ENCODE assay signal across 22 mouse cellular contexts in genomic region chr12:83055690-83056089, GRCm38 (mm10).
A peak's percentile ranks its signal among the peaks of the same experiment; 100 is the strongest.
DNase-seq lines count a peak whose midpoint lies in the region; ATAC-seq and TF ChIP-seq lines count a peak whose summit lies in the region.
"Had no signal": no experiment of that assay in that cellular context is flagged by ENCODE, and none has a peak within 500 bp of the region (broad histone marks: within the 10 kb centered on the region; RNA-seq: fewer than 3 reads in every experiment).

No protein-coding gene starts in this region.

- H3K9ac ChIP-seq in heart, adult 2 months (ENCODE audit: low read depth, low read length), result no peak overlapping the region
- H3K9ac ChIP-seq in liver, adult 2 months (ENCODE audit: low read depth, low read length), result no peak overlapping the region
- no peak overlapping the region for H3K9ac ChIP-seq in liver, embryonic 11.5 days (ENCODE audit: low read depth, low read length)
- H3K9ac ChIP-seq in liver, embryonic 16.5 days (ENCODE audit: low read depth, low read length), result no peak overlapping the region
- H3K9ac ChIP-seq in liver, postnatal 0 days (replicated peaks), result no peak overlapping the region
- H3K9ac ChIP-seq: embryonic facial prominence, embryonic 12.5 days; forebrain, embryonic 13.5 days; forebrain, embryonic 15.5 days had no signal

- no peaks in the 10 kb centered on the region for H3K79me2 ChIP-seq in heart, adult 2 months (replicated peaks; ENCODE audit: control insufficient read depth, insufficient read depth, low read length)
- H3K79me2 ChIP-seq in liver, adult 2 months (ENCODE audit: control insufficient read depth, insufficient read depth, low read length), result no peaks in the 10 kb centered on the region

- DNase-seq in heart, adult 2 months, result no peak
- no peak for DNase-seq in heart, postnatal 4 days
- DNase-seq in liver, adult 2 months (ENCODE audit: extremely low read depth, low read depth, low spot score), result peak; percentile 98
- no peak for DNase-seq in liver, embryonic 11.5 days (ENCODE audit: low spot score)
- DNase-seq in liver, result no peak
- no peak for DNase-seq in liver, postnatal 0 days
- DNase-seq in embryo, embryonic 9.5 days (ENCODE audit: extremely low spot score), result no peak
- DNase-seq: adrenal gland, adult 2 months; adrenal gland, postnatal 10 days; adrenal gland, postnatal 25 days; cerebellum, adult 11 months; cerebellum, adult 18-20 months; cerebellum, adult 8-10 months; cerebellum, adult 9-11 months; cerebellum, postnatal 14 days; cerebellum, postnatal 36 days; embryo, embryonic 11 days had no signal

- no peaks in the 10 kb centered on the region for H3K27me3 ChIP-seq in heart, adult 2 months (ENCODE audit: control insufficient read depth, insufficient read depth, low read length)
- no peaks in the 10 kb centered on the region for H3K27me3 ChIP-seq in liver, adult 2 months (ENCODE audit: control insufficient read depth, insufficient read depth, low read length)
- no peaks in the 10 kb centered on the region for H3K27me3 ChIP-seq in liver, embryonic 11.5 days (replicated peaks; ENCODE audit: control insufficient read depth, insufficient read depth, low read length)
- H3K27me3 ChIP-seq in liver, embryonic 16.5 days (ENCODE audit: control insufficient read depth, insufficient read depth, low read depth, low read length), result no peaks in the 10 kb centered on the region
- H3K27me3 ChIP-seq in liver, postnatal 0 days (ENCODE audit: insufficient read depth, low read length), result no peaks in the 10 kb centered on the region
- H3K27me3 ChIP-seq: embryonic facial prominence, embryonic 12.5 days; forebrain, embryonic 13.5 days; forebrain, embryonic 15.5 days had no signal

- TF ChIP-seq POLR2A in heart, adult 2 months (IDR thresholded peaks at IDR 0.05; ENCODE audit: insufficient read depth, low read depth, low read length), result no peak
- TF ChIP-seq POLR2A in liver, adult 2 months (IDR thresholded peaks at IDR 0.05; ENCODE audit: extremely low read depth, insufficient read depth, low read length), result no peak

- intact Hi-C loops in heart, adult 2 months (cut with DNase I), result no loop called here

- no peak overlapping the region for H3K4me2 ChIP-seq in liver, embryonic 11.5 days
- H3K4me2 ChIP-seq in liver, embryonic 16.5 days (ENCODE audit: low read depth, low read length), result no peak overlapping the region
- no peak overlapping the region for H3K4me2 ChIP-seq in liver, postnatal 0 days (ENCODE audit: low read depth, low read length)
- H3K4me2 ChIP-seq: embryonic facial prominence, embryonic 12.5 days; forebrain, embryonic 13.5 days; forebrain, embryonic 15.5 days had no signal

- WGBS in heart, adult 2 months, result 87% methylated on average over 5 of the region's 5 CpGs
- 30% methylated on average over 5 of the region's 5 CpGs for WGBS in liver, adult 2 months
- WGBS in liver, embryonic 11.5 days, result 71% methylated on average over 5 of the region's 5 CpGs
- 66% methylated on average over 5 of the region's 5 CpGs for WGBS in liver, embryonic 16.5 days (ENCODE audit: insufficient replicate concordance)
- 60% methylated on average over 5 of the region's 5 CpGs for WGBS in liver, postnatal 0 days (ENCODE audit: insufficient replicate concordance)

- no peak for ATAC-seq in liver, embryonic 11.5 days (replicated peaks; ENCODE audit: low FRiP score)
- ATAC-seq in liver, embryonic 16.5 days (ENCODE audit: low read depth), result 0 out of 2 replicates have a peak, but pooled peaks have one; percentile 13
- ATAC-seq in liver, postnatal 0 days, result peak; percentile 90
- ATAC-seq: forebrain, embryonic 13.5 days; forebrain, embryonic 15.5 days had no signal

- TF ChIP-seq EP300 in heart, adult 2 months (IDR thresholded peaks at IDR 0.05; ENCODE audit: insufficient read depth, low read depth, low read length), result no peak
- TF ChIP-seq EP300 in liver, postnatal 0 days (IDR thresholded peaks at IDR 0.05; ENCODE audit: low read depth), result no peak

- H3K9me3 ChIP-seq in liver, embryonic 11.5 days (ENCODE audit: control insufficient read depth, low read length), result peaks cover 4% of the 10 kb centered on the region; the same call in 1 of the 2 replicates
- H3K9me3 ChIP-seq in liver, embryonic 16.5 days (replicated peaks; ENCODE audit: control insufficient read depth, low read length), result peaks cover 3% of the 10 kb centered on the region; the same call in 1 of the 2 replicates
- H3K9me3 ChIP-seq in liver, postnatal 0 days (ENCODE audit: low read length), result peaks cover 5% of the 10 kb centered on the region
- H3K9me3 ChIP-seq: embryonic facial prominence, embryonic 12.5 days; forebrain, embryonic 15.5 days had no signal

- peak; percentile 27; the same call in 1 of the 2 replicates for TF ChIP-seq CTCF in heart, adult 2 months (IDR thresholded peaks at IDR 0.05)
- no peak for TF ChIP-seq CTCF in liver, adult 2 months (IDR thresholded peaks at IDR 0.05; ENCODE audit: low read depth, low read length)
- no peak for TF ChIP-seq CTCF in liver, postnatal 0 days (IDR thresholded peaks at IDR 0.05; ENCODE audit: low read depth)

- H3K27ac ChIP-seq in heart, adult 2 months, result no peak overlapping the region
- no peak overlapping the region for H3K27ac ChIP-seq in liver, adult 2 months (replicated peaks; ENCODE audit: insufficient read depth, low read depth, low read length)
- H3K27ac ChIP-seq in liver, embryonic 11.5 days (ENCODE audit: low read depth, low read length), result no peak overlapping the region
- no peak overlapping the region for H3K27ac ChIP-seq in liver, embryonic 16.5 days (ENCODE audit: low read length)
- no peak overlapping the region for H3K27ac ChIP-seq in liver, postnatal 0 days (ENCODE audit: low read depth)
- H3K27ac ChIP-seq: embryonic facial prominence, embryonic 10.5 days; embryonic facial prominence, embryonic 12.5 days; forebrain, embryonic 13.5 days; forebrain, embryonic 15.5 days had no signal

- no peaks in the 10 kb centered on the region for H3K36me3 ChIP-seq in heart, adult 2 months (ENCODE audit: control insufficient read depth, insufficient read depth, low read length)
- no peaks in the 10 kb centered on the region for H3K36me3 ChIP-seq in liver, adult 2 months (ENCODE audit: control insufficient read depth, insufficient read depth, low read length)
- no peaks in the 10 kb centered on the region for H3K36me3 ChIP-seq in liver, embryonic 11.5 days (ENCODE audit: control insufficient read depth, insufficient read depth, low read length)
- H3K36me3 ChIP-seq in liver, embryonic 16.5 days (ENCODE audit: control insufficient read depth, insufficient read depth), result no peaks in the 10 kb centered on the region
- no peaks in the 10 kb centered on the region for H3K36me3 ChIP-seq in liver, postnatal 0 days (replicated peaks; ENCODE audit: insufficient read depth, low read length)
- H3K36me3 ChIP-seq: embryonic facial prominence, embryonic 10.5 days; embryonic facial prominence, embryonic 12.5 days; forebrain, embryonic 15.5 days had no signal

- H3K4me1 ChIP-seq in heart, adult 2 months (ENCODE audit: control insufficient read depth, insufficient read depth, low read length), result no peaks in the 10 kb centered on the region
- peaks cover 5% of the 10 kb centered on the region for H3K4me1 ChIP-seq in liver, adult 2 months (ENCODE audit: control insufficient read depth, insufficient read depth, low read length)
- H3K4me1 ChIP-seq in liver, embryonic 11.5 days (replicated peaks; ENCODE audit: control insufficient read depth, insufficient read depth, low read length), result no peaks in the 10 kb centered on the region
- no peaks in the 10 kb centered on the region for H3K4me1 ChIP-seq in liver, embryonic 16.5 days (ENCODE audit: control insufficient read depth, low read depth, low read length)
- no peaks in the 10 kb centered on the region for H3K4me1 ChIP-seq in liver, postnatal 0 days (ENCODE audit: insufficient read depth)
- H3K4me1 ChIP-seq: embryonic facial prominence, embryonic 12.5 days; forebrain, embryonic 13.5 days; forebrain, embryonic 15.5 days had no signal

- no peak overlapping the region for H3K4me3 ChIP-seq in heart, adult 2 months
- no peak overlapping the region for H3K4me3 ChIP-seq in liver, adult 2 months (ENCODE audit: insufficient read depth, low read depth, low read length)
- no peak overlapping the region for H3K4me3 ChIP-seq in liver, embryonic 11.5 days (ENCODE audit: low read depth, low read length)
- H3K4me3 ChIP-seq in liver, embryonic 16.5 days (ENCODE audit: low read depth, low read length), result no peak overlapping the region
- H3K4me3 ChIP-seq in liver, postnatal 0 days (ENCODE audit: low read depth, low read length), result no peak overlapping the region
- H3K4me3 ChIP-seq: embryonic facial prominence, embryonic 10.5 days; embryonic facial prominence, embryonic 12.5 days; forebrain, embryonic 13.5 days; forebrain, embryonic 15.5 days had no signal
